Comparison of ENCODE assay signal across 8 mouse cellular contexts in genomic region chr8:60889131-60889842, GRCm38 (mm10). TPM values are rescaled to one million over a fixed set of nuclear protein-coding genes. Genes with fewer than 3 reads are reported as not detected.
DNase-seq lines count a peak whose midpoint lies in the region; ATAC-seq lines count a peak whose summit lies in the region.

No protein-coding gene starts in this region.

- DNase-seq in heart, adult 11 months, result no peak
- peak; percentile 67 for DNase-seq in brain, adult 2 months (ENCODE audit: low read depth, low spot score)
- DNase-seq in adrenal gland, postnatal 4 days (ENCODE audit: low spot score in 2 of 2), result no peak
- no peak for DNase-seq in ovary, postnatal 14 days (ENCODE audit: low spot score)
- no peak for DNase-seq in right cerebral cortex, postnatal 36 days (ENCODE audit: low spot score in 2 of 2)

- peak overlapping the region; percentile 72; the same call in 1 of the 2 replicates for H3K4me2 ChIP-seq in heart, embryonic 14.5 days (ENCODE audit: low read length)
- H3K4me2 ChIP-seq in hindbrain, embryonic 16.5 days (ENCODE audit: low read length), result peak overlapping the region; percentile 80
- peak overlapping the region; percentile 79; the same call in 1 of the 2 replicates for H3K4me2 ChIP-seq in midbrain, embryonic 13.5 days (replicated peaks)

- peaks cover 2 to 22% of the 10 kb centered on the region in 2 experiments for H3K4me1 ChIP-seq in heart, embryonic 14.5 days (ENCODE audit: control insufficient read depth in 2 of 2, insufficient read depth in 2 of 2, low read length in 2 of 2)
- peaks cover 16% of the 10 kb centered on the region for H3K4me1 ChIP-seq in hindbrain, embryonic 16.5 days (ENCODE audit: control insufficient read depth, insufficient read depth, low read depth, low read length)
- H3K4me1 ChIP-seq in midbrain, embryonic 13.5 days (replicated peaks), result peaks cover 24% of the 10 kb centered on the region

- 79% methylated on average over 11 of the region's 11 CpGs for WGBS in heart, embryonic 14.5 days
- 86% methylated on average over 11 of the region's 11 CpGs for WGBS in hindbrain, embryonic 16.5 days
- WGBS in midbrain, embryonic 13.5 days, result 85% methylated on average over 11 of the region's 11 CpGs

- ATAC-seq in heart, embryonic 14.5 days (ENCODE audit: insufficient number of reproducible peaks, insufficient read depth, low FRiP score, low read depth), result no peak
- ATAC-seq in hindbrain, embryonic 16.5 days, result no peak
- ATAC-seq in midbrain, embryonic 13.5 days, result no peak

- no peaks in the 10 kb centered on the region; the same call in 1 of the 2 replicates for H3K36me3 ChIP-seq in heart, embryonic 14.5 days (ENCODE audit: control insufficient read depth, insufficient read depth, low read length)
- H3K36me3 ChIP-seq in hindbrain, embryonic 16.5 days (ENCODE audit: control insufficient read depth, insufficient read depth, low read length), result no peaks in the 10 kb centered on the region
- H3K36me3 ChIP-seq in midbrain, embryonic 13.5 days, result peaks cover 8% of the 10 kb centered on the region; the same call in 1 of the 2 replicates

- H3K4me3 ChIP-seq in heart, embryonic 14.5 days (ENCODE audit: control insufficient read depth in 1 of 2, insufficient read depth in 1 of 2, low read depth in 1 of 2, low read length in 2 of 2), result 0 out of 4 replicates have a peak overlapping the region, but pooled peaks of 1 of the 2 experiments have one; percentile 84
- H3K4me3 ChIP-seq in hindbrain, embryonic 16.5 days (ENCODE audit: low read length), result peak overlapping the region; percentile 73; the same call in 1 of the 2 replicates
- no peak overlapping the region for H3K4me3 ChIP-seq in midbrain, embryonic 13.5 days (replicated peaks)

- no peak overlapping the region for H3K27ac ChIP-seq in heart, embryonic 14.5 days (replicated peaks in 1 of 2; ENCODE audit: control insufficient read depth in 1 of 2, insufficient read depth in 1 of 2, low read depth in 2 of 2, low read length in 2 of 2)
- H3K27ac ChIP-seq in hindbrain, embryonic 16.5 days (ENCODE audit: low read depth, low read length), result no peak overlapping the region
- H3K27ac ChIP-seq in midbrain, embryonic 13.5 days, result no peak overlapping the region

- H3K27me3 ChIP-seq in heart, embryonic 14.5 days (ENCODE audit: control insufficient read depth, insufficient read depth, low read length), result no peaks in the 10 kb centered on the region
- no peaks in the 10 kb centered on the region for H3K27me3 ChIP-seq in hindbrain, embryonic 16.5 days (replicated peaks; ENCODE audit: control insufficient read depth, insufficient read depth, low read length)
- H3K27me3 ChIP-seq in midbrain, embryonic 13.5 days, result no peaks in the 10 kb centered on the region

- H3K9me3 ChIP-seq in heart, embryonic 14.5 days (ENCODE audit: control insufficient read depth, low read length), result no peaks in the 10 kb centered on the region
- no peaks in the 10 kb centered on the region for H3K9me3 ChIP-seq in hindbrain, embryonic 16.5 days (ENCODE audit: control insufficient read depth, low read length)
- H3K9me3 ChIP-seq in midbrain, embryonic 13.5 days, result no peaks in the 10 kb centered on the region

- no peak overlapping the region for H3K9ac ChIP-seq in heart, embryonic 14.5 days (ENCODE audit: low read length)
- H3K9ac ChIP-seq in hindbrain, embryonic 16.5 days (ENCODE audit: low read depth, low read length), result no peak overlapping the region
- no peak overlapping the region for H3K9ac ChIP-seq in midbrain, embryonic 13.5 days (replicated peaks)

RNA-seq across cellular contexts. Expression of gene Hpf1, which starts 0.9 kb away (rescaled TPM):
- polyA plus RNA-seq in heart, embryonic 14.5 days (2014; fragmentation: Nextera tagmentation; extraction: Ambion mirVana), result 51.2 and 55.5 TPM in 2 replicates
- 97.8 and 103 TPM in 2 replicates for polyA plus RNA-seq in hindbrain, embryonic 16.5 days (2015; fragmentation: Nextera tagmentation; extraction: Ambion mirVana)
- polyA plus RNA-seq in midbrain, embryonic 13.5 days (2015; fragmentation: Nextera tagmentation; extraction: Ambion mirVana), result 105 and 109 TPM in 2 replicates
- total RNA-seq in adrenal gland, postnatal 4 days (2021), result 10 to 100 TPM; 36.7 to 40.4 TPM
